Mouse (Mus musculus): ENCODE measurements at regions not wholly inside any gene's neighbourhood (a gene's known extent, or its start where the extent isn't known, plus 50 kb on each side); places are given as distances from the start of the nearest gene placed in this dataset.

DNA sequence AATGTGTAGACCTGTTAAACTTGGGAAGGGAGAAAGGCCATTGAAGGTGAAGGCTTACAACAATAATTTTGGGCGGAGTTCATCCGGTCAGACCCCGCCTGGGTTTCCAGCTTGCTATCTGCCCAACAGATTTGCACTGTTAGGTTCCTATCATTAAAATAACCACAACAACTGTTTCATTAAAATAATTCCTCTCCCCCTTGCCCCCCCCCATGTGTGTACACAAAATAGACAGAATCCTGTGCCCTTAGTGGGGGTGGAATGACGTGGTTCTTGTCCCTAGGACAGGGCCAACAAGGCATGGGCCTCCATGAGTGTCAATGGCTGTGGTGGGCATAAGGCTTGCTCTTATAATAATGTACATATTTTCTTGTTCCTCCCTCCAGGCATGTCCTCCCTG, 65.6 kb upstream of the Ccn6 start:
- 89% methylated on average over 4 of the region's 4 CpGs for WGBS
- no peaks in the 10 kb centered on the region for H3K36me3 ChIP-seq (ENCODE audit: control insufficient read depth, insufficient read depth, low read length)
- peaks cover 2% of the 10 kb centered on the region; the same call in 1 of the 2 replicates for H3K4me1 ChIP-seq (ENCODE audit: control insufficient read depth, insufficient read depth, insufficient read length, low read length)
- no peak overlapping the region for H3K27ac ChIP-seq (ENCODE audit: insufficient read depth, low read depth, low read length)
- TF ChIP-seq CTCF (IDR thresholded peaks at IDR 0.05; ENCODE audit: extremely low read depth, insufficient read length, insufficient replicate concordance, low read depth, low read length): no peak
- no peak for TF ChIP-seq POLR2A (IDR thresholded peaks at IDR 0.05; ENCODE audit: low read depth, low read length)
- H3K4me3 ChIP-seq (ENCODE audit: low read depth, low read length): no peak overlapping the region
- H3K27me3 ChIP-seq (ENCODE audit: control insufficient read depth, insufficient read depth, low read length): no peaks in the 10 kb centered on the region

DNA sequence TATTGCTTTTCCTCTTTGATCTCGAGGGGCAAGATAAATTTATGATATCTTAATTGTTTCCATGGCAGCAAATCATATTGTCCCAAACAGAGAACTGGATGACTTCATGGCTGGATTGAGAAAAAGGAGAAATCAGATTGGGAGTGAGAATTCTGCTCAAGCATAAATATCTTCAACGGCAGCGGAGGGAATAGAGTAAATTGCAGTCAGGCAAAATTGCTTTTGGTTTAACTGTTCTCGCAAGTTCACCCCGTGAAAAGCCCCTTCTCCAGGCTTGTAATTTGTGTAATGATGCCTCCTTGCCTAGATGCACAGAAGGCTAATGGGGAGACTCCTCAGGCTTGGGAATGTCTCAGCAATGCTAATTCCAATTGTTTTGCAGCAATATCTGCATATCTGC, 64.4 kb upstream of the Ccn6 start:
- Histone ChIP-seq H3K27ac (ENCODE audit: insufficient read depth, low read depth, low read length) (no peak overlapping the region), H3K4me1 (ENCODE audit: control insufficient read depth, insufficient read depth, insufficient read length, low read length) (peaks cover 2% of the 10 kb centered on the region; the same call in 1 of the 2 replicates), H3K36me3 (ENCODE audit: control insufficient read depth, insufficient read depth, low read length) (no peaks in the 10 kb centered on the region), H3K27me3 (ENCODE audit: control insufficient read depth, insufficient read depth, low read length) (no peaks in the 10 kb centered on the region), H3K4me3 (ENCODE audit: low read depth, low read length) (no peak overlapping the region)
- no peak for TF ChIP-seq CTCF (IDR thresholded peaks at IDR 0.05; ENCODE audit: extremely low read depth, insufficient read length, insufficient replicate concordance, low read depth, low read length)
- 18% methylated on average over 5 of the region's 5 CpGs for WGBS

DNA sequence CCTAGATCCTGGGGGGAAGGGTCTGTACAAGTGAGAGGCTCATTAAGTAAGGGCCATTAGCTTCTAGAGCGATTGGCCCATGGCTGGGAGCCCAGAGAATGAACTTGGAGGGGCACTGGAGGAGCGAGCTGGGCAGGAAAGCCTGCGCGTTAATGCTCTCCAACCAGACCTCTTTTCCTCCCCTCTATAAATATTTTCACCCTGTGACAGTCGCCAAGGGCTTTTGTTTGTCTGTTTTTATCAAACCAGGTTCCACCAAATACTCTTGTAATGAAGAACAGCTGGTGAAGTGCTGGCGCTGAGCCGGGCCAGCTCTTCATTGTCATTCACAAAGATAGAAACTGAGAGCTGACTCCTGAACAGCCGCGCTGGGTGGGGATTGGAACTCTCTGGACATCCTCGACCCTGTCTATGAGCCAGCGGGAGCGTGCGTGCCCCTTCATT, 63.9 kb upstream of the Ccn6 start:
- no peak for TF ChIP-seq CTCF (IDR thresholded peaks at IDR 0.05; ENCODE audit: extremely low read depth, insufficient read length, insufficient replicate concordance, low read depth, low read length)
- Histone ChIP-seq H3K27ac (ENCODE audit: insufficient read depth, low read depth, low read length) (no peak overlapping the region), H3K4me1 (ENCODE audit: control insufficient read depth, insufficient read depth, insufficient read length, low read length) (peaks cover 2% of the 10 kb centered on the region; the same call in 1 of the 2 replicates), H3K4me3 (ENCODE audit: low read depth, low read length) (no peak overlapping the region), H3K27me3 (ENCODE audit: control insufficient read depth, insufficient read depth, low read length) (no peaks in the 10 kb centered on the region), H3K36me3 (ENCODE audit: control insufficient read depth, insufficient read depth, low read length) (no peaks in the 10 kb centered on the region)
- 17% methylated on average over 13 of the region's 13 CpGs for WGBS

DNA sequence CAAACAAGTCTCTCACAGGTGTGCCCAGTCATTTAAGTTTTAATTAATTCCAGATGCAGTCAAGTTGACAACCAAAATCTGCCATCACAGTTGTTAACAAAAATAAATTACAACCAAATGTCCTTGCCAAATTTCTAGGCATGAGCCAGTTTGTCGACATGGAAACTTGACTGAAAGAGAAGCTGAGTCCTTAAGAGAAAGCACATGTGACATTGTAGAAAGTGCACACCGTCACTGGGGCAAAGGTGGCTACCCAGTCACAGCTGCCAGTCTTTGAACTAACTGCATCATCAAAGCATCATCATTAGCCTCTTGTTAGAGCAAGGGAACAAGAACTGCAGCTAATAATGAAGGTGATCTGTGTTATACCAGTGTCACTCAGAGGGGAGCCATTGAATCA, 62.9 kb upstream of the Ccn6 start:
- Histone ChIP-seq H3K4me3 (ENCODE audit: low read depth, low read length) (no peak overlapping the region), H3K27me3 (ENCODE audit: control insufficient read depth, insufficient read depth, low read length) (no peaks in the 10 kb centered on the region), H3K36me3 (ENCODE audit: control insufficient read depth, insufficient read depth, low read length) (no peaks in the 10 kb centered on the region), H3K27ac (ENCODE audit: insufficient read depth, low read depth, low read length) (no peak overlapping the region), H3K4me1 (ENCODE audit: control insufficient read depth, insufficient read depth, insufficient read length, low read length) (peaks cover 2% of the 10 kb centered on the region; the same call in 1 of the 2 replicates)
- WGBS: 74% methylated on average over 2 of the region's 2 CpGs
- TF ChIP-seq POLR2A (IDR thresholded peaks at IDR 0.05; ENCODE audit: low read depth, low read length): no peak
- TF ChIP-seq CTCF (IDR thresholded peaks at IDR 0.05; ENCODE audit: extremely low read depth, insufficient read length, insufficient replicate concordance, low read depth, low read length): no peak

DNA sequence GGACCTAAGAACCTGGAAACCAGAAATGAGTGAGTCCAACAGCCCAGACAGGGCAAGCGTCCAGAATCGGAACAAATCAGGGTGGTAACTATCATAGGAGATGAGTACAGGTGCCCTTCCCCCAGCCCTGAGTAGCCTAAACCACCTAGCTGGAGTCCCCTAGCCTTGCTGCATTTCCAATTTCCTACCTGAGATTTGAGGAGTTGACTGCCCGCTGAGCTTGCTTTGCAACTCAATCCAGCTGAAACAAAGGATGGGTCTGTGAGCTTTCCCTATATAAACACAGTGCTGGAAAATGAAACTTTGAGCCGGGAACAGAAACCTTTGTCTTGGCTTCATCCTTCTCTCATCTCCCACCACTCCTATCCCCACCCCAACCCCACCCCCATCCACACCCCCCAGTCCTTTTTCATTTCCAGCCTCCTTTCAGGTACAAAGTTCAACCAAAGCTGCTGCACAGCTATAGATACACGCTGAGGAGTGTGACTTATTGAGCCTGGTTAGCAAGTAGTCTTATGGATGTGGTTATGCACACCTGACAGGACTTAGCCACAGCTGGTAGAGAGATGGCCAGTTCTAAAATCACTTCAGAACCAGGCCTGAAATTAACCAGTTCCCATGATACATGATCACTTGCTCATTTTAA, 61.0 kb upstream of the Ccn6 start:
- Histone ChIP-seq H3K4me1 (ENCODE audit: control insufficient read depth, insufficient read depth, insufficient read length, low read length) (peaks cover 2% of the 10 kb centered on the region; the same call in 1 of the 2 replicates), H3K27ac (ENCODE audit: insufficient read depth, low read depth, low read length) (no peak overlapping the region), H3K36me3 (ENCODE audit: control insufficient read depth, insufficient read depth, low read length) (no peaks in the 10 kb centered on the region), H3K27me3 (ENCODE audit: control insufficient read depth, insufficient read depth, low read length) (no peaks in the 10 kb centered on the region), H3K4me3 (ENCODE audit: low read depth, low read length) (no peak overlapping the region)
- TF ChIP-seq CTCF (IDR thresholded peaks at IDR 0.05; ENCODE audit: extremely low read depth, insufficient read length, insufficient replicate concordance, low read depth, low read length) (no peak), POLR2A (IDR thresholded peaks at IDR 0.05; ENCODE audit: low read depth, low read length) (no peak)
- 48% methylated on average over 5 of the region's 5 CpGs for WGBS

DNA sequence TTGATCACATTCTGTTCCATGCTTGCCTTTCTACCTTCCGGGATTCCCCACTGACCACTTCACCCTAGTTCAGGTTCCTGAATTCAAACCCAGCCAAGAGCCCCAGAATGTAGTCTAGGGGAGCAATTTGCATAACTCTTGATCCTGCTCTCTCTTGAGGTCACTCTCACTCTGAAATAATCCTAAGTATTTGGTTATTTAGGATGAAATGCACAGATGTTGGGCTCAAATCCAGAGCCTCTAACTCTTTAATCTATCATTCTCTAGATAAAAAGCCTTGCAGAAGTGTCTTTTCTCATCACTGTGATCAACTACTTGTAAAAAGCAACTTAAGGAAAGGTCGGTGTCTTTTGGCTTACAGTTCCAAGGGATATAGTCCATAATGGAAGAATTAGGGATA, 57.4 kb upstream of the Ccn6 start:
- Histone ChIP-seq H3K27me3 (ENCODE audit: control insufficient read depth, insufficient read depth, low read length) (no peaks in the 10 kb centered on the region), H3K4me1 (ENCODE audit: control insufficient read depth, insufficient read depth, insufficient read length, low read length) (peaks cover 4% of the 10 kb centered on the region; the same call in 1 of the 2 replicates), H3K4me3 (ENCODE audit: low read depth, low read length) (no peak overlapping the region), H3K36me3 (ENCODE audit: control insufficient read depth, insufficient read depth, low read length) (no peaks in the 10 kb centered on the region), H3K27ac (ENCODE audit: insufficient read depth, low read depth, low read length) (no peak overlapping the region)
- TF ChIP-seq CTCF (IDR thresholded peaks at IDR 0.05; ENCODE audit: extremely low read depth, insufficient read length, insufficient replicate concordance, low read depth, low read length) (no peak), POLR2A (IDR thresholded peaks at IDR 0.05; ENCODE audit: low read depth, low read length) (no peak)
- 89% methylated on average over 2 of the region's 2 CpGs for WGBS

DNA sequence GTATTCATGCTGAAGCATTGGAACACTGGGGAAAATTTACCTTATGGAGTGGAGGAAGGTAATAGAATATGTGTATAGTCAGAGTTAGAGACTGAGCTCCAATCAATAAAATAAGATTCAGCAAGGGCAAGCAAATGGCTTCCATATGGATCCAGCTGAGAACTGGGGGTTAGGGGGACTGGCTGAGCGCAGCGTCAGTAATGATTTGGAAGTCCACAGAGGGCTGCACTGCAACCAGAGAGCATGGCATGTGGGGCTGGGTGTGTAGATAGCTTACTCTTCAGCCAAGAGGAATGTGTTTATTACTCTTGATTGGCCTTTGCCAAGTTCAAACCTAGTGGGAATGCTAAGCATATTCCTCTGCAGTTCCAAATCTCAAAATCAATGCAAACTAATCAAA, 55.8 kb upstream of the Ccn6 start:
- 96% methylated on average over 2 of the region's 2 CpGs for WGBS
- Histone ChIP-seq H3K4me1 (ENCODE audit: control insufficient read depth, insufficient read depth, insufficient read length, low read length) (peaks cover 3% of the 10 kb centered on the region; the same call in 1 of the 2 replicates), H3K4me3 (ENCODE audit: low read depth, low read length) (no peak overlapping the region), H3K27me3 (ENCODE audit: control insufficient read depth, insufficient read depth, low read length) (no peaks in the 10 kb centered on the region), H3K36me3 (ENCODE audit: control insufficient read depth, insufficient read depth, low read length) (no peaks in the 10 kb centered on the region), H3K27ac (ENCODE audit: insufficient read depth, low read depth, low read length) (no peak overlapping the region)
- TF ChIP-seq CTCF (IDR thresholded peaks at IDR 0.05; ENCODE audit: extremely low read depth, insufficient read length, insufficient replicate concordance, low read depth, low read length) (no peak), POLR2A (IDR thresholded peaks at IDR 0.05; ENCODE audit: low read depth, low read length) (no peak)

Data from small intestine, adult 2 months (tissue).